Mouse (Mus musculus) CH12.LX (cell line): Measurements from ENCODE around the gene Gstk1. TPM values are rescaled to one million over a fixed set of nuclear protein-coding genes. Genes with fewer than 3 reads are reported as not detected.

Experiments
- DNase-seq: peaks from one replicate; pipeline ENCODE4 v3.0.0-alpha.2; 2013; ENCODE audit errors: extremely low read depth
- H3K27ac ChIP-seq: 2 replicates; pipeline ENCODE4 v1.5.1; 2012; ENCODE audit warnings: low read depth, mild to moderate bottlenecking, control low read depth, moderate library complexity; ENCODE audit not compliant: insufficient read depth
- H3K27me3 ChIP-seq: replicated peaks from 2 replicates; pipeline ENCODE3; 2012; ENCODE audit warnings: inconsistent platforms
- H3K36me3 ChIP-seq, 2 experiments: replicated peaks in 1 of 2; 2 replicates each; pipeline versions ENCODE3 to v1.6.1; 2012; ENCODE audit warnings: inconsistent platforms in 1 of 2, low read length in 1 of 2, mild to moderate bottlenecking in 1 of 2, mixed read lengths in 1 of 2, moderate library complexity in 1 of 2; ENCODE audit not compliant: control insufficient read depth in 1 of 2, insufficient read depth in 1 of 2
- H3K4me1 ChIP-seq, 2 experiments: 2 replicates each; pipeline ENCODE4 v1.6.1; 2012; ENCODE audit warnings: inconsistent platforms in 1 of 2, moderate library complexity in 1 of 2; ENCODE audit not compliant: insufficient read depth in 2 of 2, control insufficient read depth in 1 of 2
- H3K4me2 ChIP-seq: 2 replicates; pipeline ENCODE4 v1.6.1; 2012; ENCODE audit warnings: low read depth, mild to moderate bottlenecking, control low read depth; ENCODE audit not compliant: poor library complexity, insufficient read depth, severe bottlenecking
- H3K4me3 ChIP-seq, 3 experiments: fragments of 150-350 bp in 1 of 3; sonication (generic) in 1 of 3; replicated peaks in 1 of 3; 2 replicates each; pipeline versions ENCODE3 to v1.5.1; 2011 to 2012; ENCODE audit warnings: low read depth in 2 of 3, low read length in 2 of 3, mild to moderate bottlenecking in 2 of 3, moderate library complexity in 2 of 3, control low read depth in 1 of 3, improper control_type of control experiment in 1 of 3, inconsistent platforms in 1 of 3, mixed read lengths in 1 of 3; ENCODE audit not compliant: poor library complexity in 1 of 3
- H3K79me2 ChIP-seq: replicated peaks from 2 replicates; pipeline ENCODE4 v1.6.1; 2012; ENCODE audit warnings: mild to moderate bottlenecking, moderate library complexity; ENCODE audit not compliant: control insufficient read depth, poor library complexity, insufficient read depth, severe bottlenecking; ENCODE audit errors: extremely low read depth
- H3K9ac ChIP-seq: 2 replicates; pipeline ENCODE4 v1.6.1; 2012; ENCODE audit warnings: low read depth, mild to moderate bottlenecking, control low read depth, moderate library complexity; ENCODE audit not compliant: insufficient read depth
- H3K9me3 ChIP-seq: replicated peaks from 2 replicates; pipeline ENCODE3; 2012; ENCODE audit warnings: low read length, inconsistent platforms, mixed read lengths
- CTCF ChIP-seq, 2 experiments: IDR thresholded peaks in 1 of 2; conservative IDR thresholded peaks in 1 of 2; 2 replicates each; pipeline ENCODE4 v1.5.1; 2011 to 2012; ENCODE audit warnings: low read depth in 2 of 2, low read length in 2 of 2, improper control_type of control experiment in 1 of 2, inconsistent platforms in 1 of 2, mild to moderate bottlenecking in 1 of 2, moderate library complexity in 1 of 2
- EP300 ChIP-seq: IDR thresholded peaks from 2 replicates; pipeline ENCODE4 v1.6.1; 2011; ENCODE audit warnings: low read length, improper control_type of control experiment
- ETS1 ChIP-seq: conservative IDR thresholded peaks from 2 replicates; pipeline ENCODE4 v1.6.1; 2012; ENCODE audit warnings: low read depth, mild to moderate bottlenecking, inconsistent platforms, low read length, improper control_type of control experiment, moderate library complexity
- GABPA ChIP-seq: IDR thresholded peaks from 2 replicates; pipeline ENCODE4 v1.6.1; 2012; ENCODE audit warnings: low read depth, low read length, improper control_type of control experiment, inconsistent platforms; ENCODE audit not compliant: insufficient replicate concordance
- HCFC1 ChIP-seq: IDR thresholded peaks from 2 replicates; pipeline ENCODE4 v1.6.1; 2012; ENCODE audit warnings: low read depth, mild to moderate bottlenecking, inconsistent platforms, low read length, improper control_type of control experiment
- IRF4 ChIP-seq: IDR thresholded peaks from 2 replicates; pipeline ENCODE4 v1.6.1; 2014; ENCODE audit warnings: low read depth, mild to moderate bottlenecking, inconsistent platforms, low read length, improper control_type of control experiment
- JUND ChIP-seq: conservative IDR thresholded peaks from 2 replicates; pipeline ENCODE4 v1.6.1; 2011; ENCODE audit warnings: low read depth, low read length, improper control_type of control experiment
- MYC ChIP-seq: IDR thresholded peaks from 2 replicates; pipeline ENCODE4 v1.6.1; 2011; ENCODE audit warnings: low read depth, mild to moderate bottlenecking, improper control_type of control experiment, low read length
- PAX5 ChIP-seq: IDR thresholded peaks from 2 replicates; pipeline ENCODE4 v1.6.1; 2012; ENCODE audit warnings: low read length, inconsistent platforms, mixed read lengths
- POLR2AphosphoS2 ChIP-seq: IDR thresholded peaks from 2 replicates; pipeline ENCODE4 v1.6.1; 2011; ENCODE audit warnings: low read depth, low read length, improper control_type of control experiment
- RAD21 ChIP-seq: IDR thresholded peaks from 2 replicates; pipeline ENCODE4 v1.6.1; 2011; ENCODE audit warnings: low read depth, mild to moderate bottlenecking, low read length, improper control_type of control experiment, moderate library complexity
- SMC3 ChIP-seq: IDR thresholded peaks from 2 replicates; pipeline ENCODE4 v1.6.1; 2011; ENCODE audit warnings: low read depth, low read length, improper control_type of control experiment
- TCF12 ChIP-seq: IDR thresholded peaks from 2 replicates; pipeline ENCODE4 v1.6.1; 2014; ENCODE audit warnings: low read depth, mild to moderate bottlenecking, inconsistent platforms, low read length, improper control_type of control experiment
- USF1 ChIP-seq: IDR thresholded peaks from 2 replicates; pipeline ENCODE4 v1.6.1; 2014; ENCODE audit warnings: low read depth, mild to moderate bottlenecking, inconsistent platforms, low read length, improper control_type of control experiment
- ZNF384 ChIP-seq: IDR thresholded peaks from 2 replicates; pipeline ENCODE4 v1.6.1; 2012; ENCODE audit warnings: low read depth, low read length, improper control_type of control experiment, inconsistent platforms
- dilution Hi-C: fragments of 300-500 bp; cut with MboI; formaldehyde crosslinking; loops from 2 replicates; pipeline ENCODE4 v1.14.3; 2020; ENCODE audit warnings: low sequenced_read_pairs; ENCODE audit not compliant: extremely low pct_unique_long_range_greater_than_20kb, extremely low pct_ligation_motif_present
- in situ Hi-C: fragments of 300-500 bp; cut with MboI; formaldehyde crosslinking; loops from 3 replicates; pipeline ENCODE4 v1.14.3; 2019; ENCODE audit warnings: low sequenced_read_pairs, low pct_ligation_motif_present, low pct_unique_long_range_greater_than_20kb, mixed read lengths
- polyA plus RNA-seq: library from polyadenylated mRNA; unstranded; fragments of >175 nt; gene quantifications from 2 replicates; pipeline ENCODE4 v1.2.1, GENCODE M21; 2012; ENCODE audit warnings: low read depth; ENCODE audit not compliant: insufficient read length
- total RNA-seq, 2 experiments: library from RNA; depleted of rRNA; stranded (reverse); fragments of 300-350 nt in 1 of 2; fragments of >200 nt in 1 of 2; gene quantifications; 2 replicates each; pipeline ENCODE4 v1.2.3; 2012 to 2014

Gstk1 gene
- total and polyA plus RNA-seq, 3 experiments: 0.59 to 1.0 (median 0.85) TPM

DNA sequence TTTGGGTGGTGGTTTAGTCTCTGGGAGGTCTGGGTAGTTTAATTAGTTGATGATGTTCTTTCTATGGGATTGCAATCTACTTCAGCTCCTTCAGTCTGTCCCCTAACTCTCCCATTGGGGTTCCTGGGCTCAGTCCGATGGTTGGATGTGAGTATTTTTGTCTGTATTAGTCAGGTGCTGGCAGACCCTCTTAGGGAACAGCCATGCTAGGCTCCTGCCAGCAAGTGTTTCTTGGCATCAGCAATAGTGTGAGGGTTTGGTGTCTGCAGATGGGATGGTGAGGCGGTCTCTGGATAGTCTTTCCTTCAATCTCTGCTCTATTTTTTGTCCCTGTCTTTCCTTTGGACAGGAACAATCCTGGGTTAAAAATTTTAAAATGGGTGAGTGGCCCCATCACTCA is 7.4 kb downstream of the Gstk1 start:
- Histone ChIP-seq H3K79me2 (no peaks in the 10 kb centered on the region), H3K27me3 (no peaks in the 10 kb centered on the region), H3K36me3 (no peaks in the 10 kb centered on the region), H3K4me1 (peaks cover 0 to 2% of the 10 kb centered on the region in 2 experiments; a peak in 1 of 4 replicates), H3K27ac (no peak overlapping the region), H3K9me3 (no peaks in the 10 kb centered on the region), H3K9ac (no peak overlapping the region), H3K4me2 (no peak overlapping the region), H3K4me3 (no peak overlapping the region)
- TF ChIP-seq ZNF384: no peak
- no peak for TF ChIP-seq HCFC1
- TF ChIP-seq TCF12: no peak
- no peak for TF ChIP-seq ETS1
- no peak for TF ChIP-seq POLR2AphosphoS2
- DNase-seq: no peak
- in situ Hi-C loops: no loop called here
- dilution Hi-C loops: no loop called here

DNA sequence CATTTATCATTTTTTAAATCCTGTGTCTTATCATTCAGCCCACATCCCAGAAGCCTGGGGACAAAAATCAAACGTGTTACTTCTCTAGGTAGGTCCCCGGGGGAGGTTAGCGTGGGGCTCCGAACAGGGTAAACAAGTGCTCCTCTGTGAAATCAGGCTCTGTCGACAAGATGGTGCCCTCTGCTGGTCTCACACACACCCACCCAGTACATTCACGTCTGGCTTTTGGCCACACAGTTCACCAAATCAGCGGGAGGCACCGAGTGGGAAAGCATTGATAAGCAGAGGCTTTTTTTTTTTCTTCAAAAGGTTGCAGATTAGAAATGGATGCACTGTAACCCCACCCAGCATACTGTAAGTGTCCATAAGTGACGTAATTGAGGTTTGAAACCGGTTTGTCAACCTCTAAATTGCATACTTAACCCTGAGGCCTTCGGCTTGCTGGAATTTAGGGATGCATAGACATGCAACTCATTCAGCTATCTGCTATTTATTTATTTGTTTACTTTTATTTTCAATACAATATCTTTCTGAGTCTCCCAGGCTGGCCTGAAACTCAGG is 11.6 kb downstream of the Gstk1 start:
- dilution Hi-C loops (no loop called here), in situ Hi-C loops (no loop called here)
- Histone ChIP-seq H3K9me3 (no peaks in the 10 kb centered on the region), H3K4me3 (no peak overlapping the region), H3K27me3 (no peaks in the 10 kb centered on the region), H3K9ac (no peak overlapping the region), H3K27ac (no peak overlapping the region), H3K4me2 (no peak overlapping the region), H3K79me2 (no peaks in the 10 kb centered on the region), H3K4me1 (peaks cover 0 to 2% of the 10 kb centered on the region in 2 experiments; a peak in 1 of 4 replicates), H3K36me3 (no peaks in the 10 kb centered on the region)
- peak; percentile 55 for TF ChIP-seq RAD21
- TF ChIP-seq SMC3: peak; percentile 84
- no peak for TF ChIP-seq GABPA
- TF ChIP-seq USF1: no peak
- TF ChIP-seq MYC: no peak
- TF ChIP-seq EP300: no peak
- TF ChIP-seq CTCF (conservative IDR thresholded peaks at IDR 0.05 in 1 of 2, IDR thresholded peaks at IDR 0.05 in 1 of 2; ENCODE audit: low read depth in 2 of 2, low read length in 2 of 2): peak; percentile 18 to 79; a peak in 2 of 4 replicates
- peak; percentile 23; the same call in 1 of the 2 replicates for TF ChIP-seq IRF4
- no peak for TF ChIP-seq JUND
- no peak for TF ChIP-seq POLR2AphosphoS2
- no peak for TF ChIP-seq PAX5
- DNase-seq: peak; percentile 59
